Mouse (Mus musculus) olfactory bulb, adult 2 months (tissue): ENCODE measurements at regions not wholly inside any gene's neighbourhood (a gene's known extent, or its start where the extent isn't known, plus 50 kb on each side); places are given as distances from the start of the nearest gene placed in this dataset.

Experiments used
- H3K27ac ChIP-seq: fragments of 200-500 bp; 2 replicates; pipeline ENCODE4 v1.5.1; 2012; ENCODE audit warnings: low read depth, low read length; ENCODE audit not compliant: insufficient read depth
- H3K4me1 ChIP-seq: fragments of 200-500 bp; 2 replicates; pipeline ENCODE4 v1.6.1; 2012; ENCODE audit warnings: low read length; ENCODE audit not compliant: control insufficient read depth, insufficient read depth
- H3K4me3 ChIP-seq: fragments of 200-500 bp; 2 replicates; pipeline ENCODE4 v1.5.1; 2012; ENCODE audit warnings: mild to moderate bottlenecking, low read depth, low read length, moderate library complexity; ENCODE audit not compliant: insufficient read depth
- CTCF ChIP-seq: fragments of 200-500 bp; IDR thresholded peaks from 2 replicates; pipeline ENCODE4 v1.5.1; 2012; ENCODE audit warnings: low read depth, mild to moderate bottlenecking, low read length, moderate library complexity; ENCODE audit not compliant: insufficient read depth
- POLR2A ChIP-seq: fragments of 200-500 bp; IDR thresholded peaks from 2 replicates; pipeline ENCODE4 v1.6.1; 2012; ENCODE audit warnings: mild to moderate bottlenecking, low read depth, low read length, moderate library complexity; ENCODE audit not compliant: insufficient read depth
- WGBS: fragments of 180-500 bp; shearing (Covaris S2); methylation state at CpG from one replicate; pipeline ENCODE4 v1.1.7; 2018; 5-methylcytosine and 5-hydroxymethylcytosine counted together

DNA sequence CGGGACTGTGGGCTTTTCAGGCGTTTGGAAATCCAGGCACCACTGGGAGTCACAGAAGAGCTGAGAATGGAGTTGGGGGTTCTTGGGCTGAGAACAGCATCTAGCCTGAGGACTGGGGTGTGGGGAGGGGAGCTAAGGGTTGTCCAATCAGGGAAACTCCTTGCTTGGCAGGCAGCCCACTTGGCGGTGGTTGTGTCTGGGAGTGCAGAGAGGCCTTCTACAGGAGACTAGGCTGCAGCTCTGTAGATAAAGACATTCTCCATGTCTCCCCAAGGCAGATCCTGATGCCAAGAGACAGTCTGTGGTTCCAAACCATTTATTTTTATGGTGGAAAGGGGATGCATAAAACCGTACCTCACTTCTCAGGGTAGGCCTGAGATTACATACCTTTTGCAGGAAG is 774.6 kb downstream of the Brinp1 start:
- no peaks in the 10 kb centered on the region for H3K4me1 ChIP-seq
- H3K4me3 ChIP-seq: no peak overlapping the region
- TF ChIP-seq POLR2A (no peak), CTCF (no peak)
- 65% methylated on average over 4 of the region's 4 CpGs for WGBS
- H3K27ac ChIP-seq: no peak overlapping the region

DNA sequence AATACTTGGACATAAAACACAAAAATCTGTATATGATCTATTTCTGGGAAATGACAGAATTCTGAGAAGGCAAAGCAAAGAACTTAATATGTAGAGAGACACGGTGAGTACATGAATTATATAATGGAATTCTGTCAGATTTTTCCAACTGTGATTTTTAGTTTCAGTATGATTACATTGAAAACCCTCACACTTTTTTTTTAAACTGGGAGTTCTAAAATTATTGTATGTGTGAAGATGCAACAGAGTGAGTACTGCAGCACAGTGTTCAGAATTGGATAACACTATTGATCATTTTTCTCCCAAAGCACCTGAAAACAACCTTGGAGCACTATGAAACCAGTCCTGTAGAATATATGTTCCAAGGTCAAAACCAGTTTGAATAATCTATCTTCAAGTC is 797.7 kb downstream of the Brinp1 start:
- Histone ChIP-seq H3K4me3 (no peak overlapping the region), H3K27ac (no peak overlapping the region), H3K4me1 (no peaks in the 10 kb centered on the region)
- 94% methylated on average over 1 of the region's 1 CpGs for WGBS
- no peak for TF ChIP-seq CTCF
- TF ChIP-seq POLR2A: no peak

DNA sequence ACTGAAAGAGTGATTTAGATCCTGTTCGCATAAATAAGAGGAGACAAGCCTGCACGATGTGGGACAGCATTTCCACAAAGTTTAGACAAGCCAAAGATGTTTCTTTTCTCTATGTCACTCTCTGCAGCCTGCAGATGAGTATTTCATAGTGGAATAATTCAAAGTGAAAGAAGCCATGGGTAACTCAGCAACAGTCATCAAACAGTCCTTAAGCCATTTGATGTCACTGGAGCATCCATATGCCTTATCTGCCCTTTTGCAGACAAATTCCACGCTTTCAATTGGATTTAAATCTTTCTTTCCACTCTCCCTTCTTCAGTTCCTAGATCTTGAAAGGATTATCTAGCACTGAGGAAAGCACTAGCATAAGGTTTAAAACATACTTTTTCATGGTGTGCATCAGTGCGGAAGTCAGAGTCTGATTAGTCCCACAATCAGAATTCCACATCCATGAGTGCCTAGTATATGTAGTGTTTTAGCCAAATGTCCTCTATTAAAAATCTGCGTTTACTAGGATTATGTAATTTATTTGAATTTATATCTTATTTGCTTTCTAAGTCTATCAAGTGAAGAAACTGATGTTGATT is 805.6 kb downstream of the Brinp1 start:
- H3K27ac ChIP-seq: no peak overlapping the region
- H3K4me3 ChIP-seq: no peak overlapping the region
- no peaks in the 10 kb centered on the region for H3K4me1 ChIP-seq
- 78% methylated on average over 5 of the region's 5 CpGs for WGBS
- no peak for TF ChIP-seq CTCF
- TF ChIP-seq POLR2A: no peak

DNA sequence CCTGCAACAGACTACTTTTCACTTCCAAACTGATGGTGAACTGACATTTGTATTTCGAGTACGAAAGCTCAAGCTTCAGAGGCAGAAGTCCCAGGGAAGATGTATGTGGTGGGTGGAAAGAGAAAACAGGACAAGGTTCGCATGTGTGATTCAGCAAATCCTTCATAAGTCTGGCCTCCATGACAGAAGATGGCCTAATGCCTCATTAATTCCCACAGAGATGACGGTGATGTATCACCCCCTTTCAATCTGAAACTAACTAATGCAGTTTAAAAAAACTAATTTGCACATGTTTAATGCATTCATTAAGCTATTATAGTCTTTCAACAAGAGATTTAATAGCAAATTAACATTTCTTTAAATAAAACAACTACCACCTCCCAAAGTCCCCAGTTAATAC is 826.1 kb downstream of the Brinp1 start:
- Histone ChIP-seq H3K4me1 (no peaks in the 10 kb centered on the region), H3K27ac (no peak overlapping the region), H3K4me3 (no peak overlapping the region)
- TF ChIP-seq POLR2A: no peak
- TF ChIP-seq CTCF: no peak
- 63% methylated on average over 4 of the region's 4 CpGs for WGBS

DNA sequence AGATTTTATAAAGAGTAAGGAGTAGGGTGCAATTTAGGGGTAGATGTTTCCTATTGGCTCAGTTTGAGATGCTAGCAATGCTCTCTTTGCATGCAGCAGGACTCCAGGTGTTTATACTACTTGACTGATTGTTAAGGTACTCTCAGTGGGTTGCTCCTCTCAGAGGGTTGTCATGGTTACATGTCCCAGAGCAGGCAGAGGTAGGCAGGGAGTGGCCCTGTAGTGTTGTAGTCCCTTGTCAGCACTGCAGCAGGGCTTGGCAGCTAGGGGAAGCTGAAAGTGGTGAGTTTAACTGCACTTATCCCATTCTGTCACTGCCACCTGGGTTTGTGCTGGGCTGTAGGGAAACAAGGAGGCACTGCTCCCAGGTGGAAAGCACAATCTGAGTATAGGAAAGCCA is 839.7 kb downstream of the Brinp1 start:
- Histone ChIP-seq H3K4me1 (no peaks in the 10 kb centered on the region), H3K27ac (no peak overlapping the region), H3K4me3 (no peak overlapping the region)
- TF ChIP-seq POLR2A: no peak
- TF ChIP-seq CTCF: no peak

DNA sequence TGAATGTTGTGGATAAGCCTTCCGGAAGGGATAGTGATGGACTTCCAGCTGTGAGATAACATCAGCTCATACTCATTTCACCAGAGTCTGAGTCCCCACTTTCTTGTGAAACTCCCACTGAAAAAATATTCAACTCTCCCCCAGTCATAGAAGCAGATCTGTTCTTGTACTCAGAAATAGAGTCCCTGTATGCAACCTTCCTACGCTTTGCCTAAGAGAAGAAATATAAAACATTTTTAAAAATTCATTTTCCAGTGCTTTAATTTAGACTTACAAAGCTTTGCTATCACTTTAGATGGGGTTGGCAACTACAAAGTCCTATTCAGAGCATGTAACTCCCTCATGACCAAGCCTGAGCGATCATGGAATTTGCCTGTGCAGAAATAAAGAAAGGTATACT is 868.9 kb downstream of the Brinp1 start:
- 94% methylated on average over 3 of the region's 3 CpGs for WGBS
- no peak for TF ChIP-seq POLR2A

DNA sequence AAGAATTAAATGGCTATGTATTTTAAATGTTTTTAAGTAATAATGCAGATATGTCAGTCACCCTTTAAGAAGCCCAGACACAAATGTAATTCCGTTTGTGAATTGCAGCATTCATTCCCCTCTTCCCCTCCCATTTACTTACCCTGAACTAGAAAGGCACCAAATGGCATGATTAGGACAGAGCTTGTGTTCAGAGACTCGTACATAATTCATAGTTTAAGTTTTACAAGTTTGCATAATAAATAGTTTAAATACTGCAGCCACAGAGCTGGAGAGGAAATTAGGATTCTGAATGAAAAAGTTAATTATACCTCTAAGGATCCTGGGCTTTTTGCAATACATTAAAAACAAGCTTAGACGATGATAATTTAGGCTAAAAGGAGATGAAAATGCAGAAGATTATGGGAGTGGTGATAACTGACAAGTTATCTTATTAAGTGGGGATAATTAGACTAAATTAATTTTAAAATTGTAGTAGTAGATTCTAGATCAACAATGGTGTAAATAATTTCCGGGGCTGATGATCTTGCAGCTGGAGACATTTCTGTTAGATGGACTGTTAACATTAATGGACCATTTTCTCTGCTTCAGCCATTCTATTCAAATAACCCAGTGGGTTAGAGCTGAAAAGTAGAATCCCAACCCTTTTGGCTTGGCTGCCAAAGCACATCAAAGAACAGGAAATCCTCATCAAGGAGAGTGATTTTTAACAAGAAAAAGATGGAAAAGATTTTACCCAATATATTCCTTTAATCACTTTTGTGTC is 897.2 kb downstream of the Brinp1 start:
- 14% methylated on average over 4 of the region's 4 CpGs for WGBS
- no peak overlapping the region for H3K4me3 ChIP-seq
- H3K4me1 ChIP-seq: no peaks in the 10 kb centered on the region
- H3K27ac ChIP-seq: no peak overlapping the region
- TF ChIP-seq POLR2A (no peak), CTCF (no peak)

More for the DNA sequence above, 868.9 kb downstream of the Brinp1 start:
- Histone ChIP-seq H3K4me1 (no peaks in the 10 kb centered on the region), H3K4me3 (no peak overlapping the region), H3K27ac (no peak overlapping the region)

DNA sequence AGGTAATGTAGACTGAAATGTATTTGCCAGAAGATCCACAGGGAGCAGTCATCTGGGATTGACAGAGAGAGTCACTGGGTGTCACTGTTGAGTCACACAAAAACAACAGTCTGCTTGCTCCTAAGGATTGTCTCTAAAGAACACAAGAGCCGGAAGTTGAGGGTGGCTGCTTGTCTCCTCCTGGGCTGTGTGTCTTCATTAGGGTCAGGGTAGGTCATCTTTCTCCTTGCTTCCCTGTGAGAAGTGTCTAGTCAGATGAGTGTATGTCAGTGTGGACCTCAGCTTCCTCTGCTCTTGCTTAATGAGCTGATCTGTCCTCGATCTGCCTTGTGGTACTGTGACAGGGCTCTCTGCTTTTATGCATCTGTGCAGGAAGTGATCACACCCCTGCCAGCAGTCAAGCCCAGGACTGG is 931.3 kb downstream of the Brinp1 start:
- Histone ChIP-seq H3K4me1 (0 out of 2 replicates have a peak, but pooled peaks cover 3% of the 10 kb centered on the region), H3K4me3 (no peak overlapping the region), H3K27ac (peak overlapping the region; percentile 75; the same call in 1 of the 2 replicates)
- no peak for TF ChIP-seq CTCF
- no peak for TF ChIP-seq POLR2A
- WGBS: 18% methylated on average over 2 of the region's 2 CpGs

DNA sequence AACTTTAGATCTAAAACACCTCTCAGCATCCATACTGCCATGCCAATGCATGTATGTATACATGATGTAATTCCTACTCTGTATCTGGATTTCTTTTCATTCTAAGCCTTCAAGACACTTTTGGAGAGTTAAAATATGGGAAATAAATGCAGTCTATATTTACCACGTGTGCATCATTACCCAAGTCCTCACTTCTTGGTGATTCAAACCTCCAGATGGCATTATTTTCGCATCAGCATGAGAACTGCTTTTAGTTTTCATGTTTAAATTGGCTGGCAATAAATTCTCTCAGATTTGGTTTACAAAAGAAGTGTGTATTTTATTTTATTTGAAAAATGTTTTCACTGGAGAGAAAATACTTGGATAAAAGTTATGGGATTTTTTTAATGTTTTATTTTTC is 942.8 kb downstream of the Brinp1 start:
- WGBS: 55% methylated on average over 2 of the region's 2 CpGs
- Histone ChIP-seq H3K4me1 (no peaks in the 10 kb centered on the region), H3K27ac (no peak overlapping the region), H3K4me3 (no peak overlapping the region)
- TF ChIP-seq POLR2A (no peak), CTCF (no peak)
